Mouse (Mus musculus) embryonic facial prominence, embryonic 10.5 days (tissue): ENCODE measurements around the gene Fmo1. TPM values are rescaled to one million over a fixed set of nuclear protein-coding genes. Genes with fewer than 3 reads are reported as not detected.

Source experiments
- DNase-seq: peaks from one replicate; pipeline ENCODE4 v3.0.0-alpha.2; 2017; ENCODE audit warnings: low spot score
- H3K27ac ChIP-seq: fragments of 300-500 bp; sonication (generic); replicated peaks from 2 replicates; pipeline ENCODE4 v1.5.1; 2016; ENCODE audit warnings: mild to moderate bottlenecking
- H3K27me3 ChIP-seq: fragments of 300-500 bp; sonication (generic); replicated peaks from 2 replicates; pipeline ENCODE4 v1.6.1; 2016; ENCODE audit warnings: low read depth, mild to moderate bottlenecking; ENCODE audit not compliant: poor library complexity, severe bottlenecking
- H3K36me3 ChIP-seq: fragments of 300-500 bp; sonication (generic); replicated peaks from 2 replicates; pipeline ENCODE4 v1.6.1; 2016; ENCODE audit warnings: mild to moderate bottlenecking, moderate library complexity
- H3K4me1 ChIP-seq: fragments of 300-500 bp; sonication (generic); 2 replicates; pipeline ENCODE4 v1.6.1; 2016
- H3K4me3 ChIP-seq: fragments of 300-500 bp; sonication (generic); 2 replicates; pipeline ENCODE4 v1.5.1; 2016; ENCODE audit warnings: mild to moderate bottlenecking, moderate library complexity
- H3K9me3 ChIP-seq: fragments of 300-500 bp; sonication (generic); 2 replicates; pipeline ENCODE4 v1.6.1; 2016; ENCODE audit warnings: mild to moderate bottlenecking
- WGBS: fragments of 180-500 bp; shearing (Covaris S2); methylation state at CpG from one replicate; pipeline ENCODE4 v1.1.7; 2016; 5-methylcytosine and 5-hydroxymethylcytosine counted together
- polyA plus RNA-seq: library from polyadenylated mRNA; unstranded; fragments of >200 nt; fragmentation: Nextera tagmentation; extraction: Ambion mirVana; gene quantifications from 2 replicates; pipeline ENCODE4 v1.2.1, GENCODE M21; 2016

The Fmo1 gene
- polyA plus RNA-seq, result 4.3 and 4.9 TPM in 2 replicates

- Histone ChIP-seq H3K27me3 (no peaks in the 10 kb centered on the region), H3K9me3 (peaks cover 9% of the 10 kb centered on the region; the same call in 1 of the 2 replicates), H3K36me3 (no peaks in the 10 kb centered on the region), H3K27ac (no peak within 1 kb of the TSS), H3K4me3 (no peak within 1 kb of the TSS), H3K4me1 (peaks cover 20% of the 10 kb centered on the region)
- WGBS, result 61% methylated on average over 7 of the region's 7 CpGs
- no peak for DNase-seq
Observed at GRCm38 (mm10) chr1:162866280-162866681, at the start of gene Fmo1. TSS of gene Fmo1 (minus strand) at chr1:162866610.

- Histone ChIP-seq H3K4me3 (no peak overlapping the region), H3K27me3 (no peaks in the 10 kb centered on the region), H3K4me1 (no peaks in the 10 kb centered on the region), H3K36me3 (no peaks in the 10 kb centered on the region), H3K9me3 (no peaks in the 10 kb centered on the region), H3K27ac (no peak overlapping the region)
- no peak for DNase-seq
- 89% methylated on average over 4 of the region's 4 CpGs for WGBS
Observed at GRCm38 (mm10) chr1:162914932-162915556, 48.6 kb upstream of the Fmo1 start.

- H3K9me3 ChIP-seq, result no peaks in the 10 kb centered on the region
- no peaks in the 10 kb centered on the region for H3K4me1 ChIP-seq
- no peak overlapping the region for H3K27ac ChIP-seq
- no peak for DNase-seq
- H3K36me3 ChIP-seq, result no peaks in the 10 kb centered on the region
- no peak overlapping the region for H3K4me3 ChIP-seq
- H3K27me3 ChIP-seq, result no peaks in the 10 kb centered on the region
Observed at GRCm38 (mm10) chr1:162912085-162912484, 45.7 kb upstream of the Fmo1 start.

- no peak overlapping the region for H3K4me3 ChIP-seq
- H3K27me3 ChIP-seq, result no peaks in the 10 kb centered on the region
- 74% methylated on average over 4 of the region's 4 CpGs for WGBS
- no peak for DNase-seq
- H3K4me1 ChIP-seq, result no peaks in the 10 kb centered on the region
- H3K36me3 ChIP-seq, result no peaks in the 10 kb centered on the region
- no peaks in the 10 kb centered on the region for H3K9me3 ChIP-seq
- H3K27ac ChIP-seq, result no peak overlapping the region
Observed at GRCm38 (mm10) chr1:162901879-162902278, 35.5 kb upstream of the Fmo1 start.

GRCm38 (mm10) chr1:162897838-162898811, 31.7 kb upstream of the Fmo1 start, which contains the start of gene Fmo2:
TSS of gene Fmo2 (minus strand) at chr1:162898726.
- Histone ChIP-seq H3K36me3 (no peaks in the 10 kb centered on the region), H3K4me1 (no peaks in the 10 kb centered on the region), H3K4me3 (no peak within 1 kb of the TSS), H3K27me3 (no peaks in the 10 kb centered on the region), H3K9me3 (no peaks in the 10 kb centered on the region), H3K27ac (no peak within 1 kb of the TSS)
- 73% methylated on average over 14 of the region's 14 CpGs for WGBS
- no peak for DNase-seq

GRCm38 (mm10) chr1:162895900-162896299, 29.5 kb upstream of the Fmo1 start:
- H3K4me3 ChIP-seq, result no peak overlapping the region
- no peaks in the 10 kb centered on the region for H3K27me3 ChIP-seq
- H3K36me3 ChIP-seq, result no peaks in the 10 kb centered on the region
- H3K4me1 ChIP-seq, result no peaks in the 10 kb centered on the region
- 38% methylated on average over 6 of the region's 6 CpGs for WGBS
- H3K9me3 ChIP-seq, result no peaks in the 10 kb centered on the region
- no peak overlapping the region for H3K27ac ChIP-seq
- peak; percentile 78 for DNase-seq

GRCm38 (mm10) chr1:162893014-162893413, 26.6 kb upstream of the Fmo1 start:
- H3K27ac ChIP-seq, result no peak overlapping the region
- no peaks in the 10 kb centered on the region for H3K4me1 ChIP-seq
- 93% methylated on average over 6 of the region's 6 CpGs for WGBS
- H3K36me3 ChIP-seq, result no peaks in the 10 kb centered on the region
- DNase-seq, result no peak
- H3K4me3 ChIP-seq, result no peak overlapping the region
- no peaks in the 10 kb centered on the region for H3K9me3 ChIP-seq
- H3K27me3 ChIP-seq, result no peaks in the 10 kb centered on the region

- Histone ChIP-seq H3K4me1 (no peaks in the 10 kb centered on the region), H3K27ac (no peak overlapping the region), H3K36me3 (no peaks in the 10 kb centered on the region), H3K4me3 (no peak overlapping the region), H3K27me3 (no peaks in the 10 kb centered on the region), H3K9me3 (no peaks in the 10 kb centered on the region)
- DNase-seq, result no peak
- 77% methylated on average over 6 of the region's 6 CpGs for WGBS
Observed at GRCm38 (mm10) chr1:162891980-162892451, 25.6 kb upstream of the Fmo1 start.

- H3K4me1 ChIP-seq, result no peaks in the 10 kb centered on the region
- H3K27ac ChIP-seq, result no peak overlapping the region
- no peaks in the 10 kb centered on the region for H3K9me3 ChIP-seq
- H3K27me3 ChIP-seq, result no peaks in the 10 kb centered on the region
- WGBS, result 88% methylated on average over 12 of the region's 12 CpGs
- H3K4me3 ChIP-seq, result no peak overlapping the region
- DNase-seq, result no peak
- no peaks in the 10 kb centered on the region for H3K36me3 ChIP-seq
Observed at GRCm38 (mm10) chr1:162888646-162889045, 22.2 kb upstream of the Fmo1 start.

GRCm38 (mm10) chr1:162887644-162888043, 21.2 kb upstream of the Fmo1 start:
- WGBS, result 95% methylated on average over 7 of the region's 7 CpGs
- no peak overlapping the region for H3K27ac ChIP-seq
- H3K27me3 ChIP-seq, result no peaks in the 10 kb centered on the region
- H3K4me3 ChIP-seq, result no peak overlapping the region
- no peak for DNase-seq
- H3K9me3 ChIP-seq, result no peaks in the 10 kb centered on the region
- H3K4me1 ChIP-seq, result no peaks in the 10 kb centered on the region
- H3K36me3 ChIP-seq, result no peaks in the 10 kb centered on the region

GRCm38 (mm10) chr1:162886138-162886816, 19.9 kb upstream of the Fmo1 start:
- Histone ChIP-seq H3K36me3 (no peaks in the 10 kb centered on the region), H3K9me3 (no peaks in the 10 kb centered on the region), H3K4me1 (no peaks in the 10 kb centered on the region), H3K4me3 (no peak overlapping the region), H3K27ac (no peak overlapping the region), H3K27me3 (no peaks in the 10 kb centered on the region)
- no peak for DNase-seq
- 83% methylated on average over 11 of the region's 11 CpGs for WGBS

GRCm38 (mm10) chr1:162882681-162883080, 16.3 kb upstream of the Fmo1 start:
- DNase-seq, result no peak
- no peak overlapping the region for H3K4me3 ChIP-seq
- no peaks in the 10 kb centered on the region for H3K36me3 ChIP-seq
- 83% methylated on average over 4 of the region's 4 CpGs for WGBS
- no peaks in the 10 kb centered on the region for H3K9me3 ChIP-seq
- no peaks in the 10 kb centered on the region for H3K27me3 ChIP-seq
- H3K27ac ChIP-seq, result no peak overlapping the region
- H3K4me1 ChIP-seq, result no peaks in the 10 kb centered on the region
